Mouse (Mus musculus) bone marrow, adult 2 months (tissue): ENCODE measurements at regions not wholly inside any gene's neighbourhood (a gene's known extent, or its start where the extent isn't known, plus 50 kb on each side); places are given as distances from the start of the nearest gene placed in this dataset.

ENCODE experiments used
- CTCF ChIP-seq: fragments of 200-500 bp; IDR thresholded peaks from 2 replicates; pipeline ENCODE4 v1.5.1; 2011; ENCODE audit warnings: low read length, control low read depth; ENCODE audit not compliant: control insufficient read depth, insufficient read depth
- POLR2A ChIP-seq: fragments of 200-500 bp; IDR thresholded peaks from 2 replicates; pipeline ENCODE4 v1.6.1; 2011; ENCODE audit warnings: low read depth, mild to moderate bottlenecking, control low read depth, low read length, borderline replicate concordance; ENCODE audit not compliant: control insufficient read depth

GRCm38 (mm10) chr13:31465711-31466110 is 90.2 kb upstream of the Foxq1 start:
- TF ChIP-seq CTCF (no peak), POLR2A (no peak)
